Mouse (Mus musculus): ENCODE measurements around the gene Slc23a2. TPM values are rescaled to one million over a fixed set of nuclear protein-coding genes. Genes with fewer than 3 reads are reported as not detected.

The Slc23a2 gene
- polyA plus RNA-seq, 1 experiment from 2014 or later: 5.1 TPM

DNA sequence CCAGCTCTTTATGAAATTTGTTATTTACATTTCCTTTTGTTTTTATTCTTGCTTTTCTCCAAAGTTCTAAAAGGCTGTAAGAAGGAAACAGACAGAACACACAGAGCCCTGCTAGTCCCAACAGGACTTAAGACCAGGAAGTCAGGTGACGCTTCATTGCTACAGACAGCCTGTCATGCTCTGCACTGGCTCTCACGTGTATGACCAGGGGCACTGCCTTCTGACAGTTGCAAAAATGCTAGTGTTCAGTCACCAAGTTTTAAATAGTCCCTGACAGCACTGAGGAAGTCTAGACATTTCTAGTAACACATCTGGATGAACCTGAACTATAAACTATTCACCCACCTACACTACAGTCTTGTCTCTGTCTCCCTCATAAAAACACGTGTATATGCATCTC lies 34.2 kb downstream of the Slc23a2 start:
- H3K4me2 ChIP-seq: no peak overlapping the region
- ATAC-seq: no peak
- no peaks in the 10 kb centered on the region for H3K9me3 ChIP-seq (replicated peaks)
- H3K4me3 ChIP-seq: no peak overlapping the region
- WGBS (ENCODE audit: insufficient replicate concordance): 36% methylated on average over 3 of the region's 3 CpGs
- H3K27ac ChIP-seq: no peak overlapping the region
- no peak overlapping the region for H3K9ac ChIP-seq
- H3K4me1 ChIP-seq: peaks cover 24% of the 10 kb centered on the region
- H3K27me3 ChIP-seq (replicated peaks): no peaks in the 10 kb centered on the region
- H3K36me3 ChIP-seq: no peaks in the 10 kb centered on the region

DNA sequence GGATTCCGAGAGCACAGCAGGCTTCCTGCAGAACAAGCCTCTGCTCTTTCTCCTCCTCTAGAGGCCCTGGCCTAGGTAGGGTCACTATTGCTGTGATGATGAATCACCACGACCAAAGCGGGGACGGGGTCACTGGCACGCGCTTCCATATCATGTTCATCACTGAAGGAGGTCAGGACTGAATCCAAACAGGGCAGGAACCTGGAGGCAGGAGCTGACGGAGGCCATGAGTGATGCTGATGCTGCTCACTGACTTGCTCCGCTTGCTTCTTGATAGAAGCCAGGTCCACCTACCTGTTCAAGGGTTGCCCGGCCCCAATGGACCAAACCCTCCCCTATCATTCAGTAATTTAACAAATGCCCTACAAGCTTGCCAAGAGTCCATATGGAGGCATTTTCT lies 35.9 kb downstream of the Slc23a2 start:
- no peak overlapping the region for H3K4me3 ChIP-seq
- H3K27me3 ChIP-seq (replicated peaks): no peaks in the 10 kb centered on the region
- no peak overlapping the region for H3K27ac ChIP-seq
- no peak overlapping the region for H3K4me2 ChIP-seq
- H3K9ac ChIP-seq: no peak overlapping the region
- peaks cover 30% of the 10 kb centered on the region; the same call in 1 of the 2 replicates for H3K4me1 ChIP-seq
- 89% methylated on average over 9 of the region's 9 CpGs for WGBS (ENCODE audit: insufficient replicate concordance)
- H3K36me3 ChIP-seq: no peaks in the 10 kb centered on the region
- no peaks in the 10 kb centered on the region for H3K9me3 ChIP-seq (replicated peaks)
- ATAC-seq: no peak

DNA sequence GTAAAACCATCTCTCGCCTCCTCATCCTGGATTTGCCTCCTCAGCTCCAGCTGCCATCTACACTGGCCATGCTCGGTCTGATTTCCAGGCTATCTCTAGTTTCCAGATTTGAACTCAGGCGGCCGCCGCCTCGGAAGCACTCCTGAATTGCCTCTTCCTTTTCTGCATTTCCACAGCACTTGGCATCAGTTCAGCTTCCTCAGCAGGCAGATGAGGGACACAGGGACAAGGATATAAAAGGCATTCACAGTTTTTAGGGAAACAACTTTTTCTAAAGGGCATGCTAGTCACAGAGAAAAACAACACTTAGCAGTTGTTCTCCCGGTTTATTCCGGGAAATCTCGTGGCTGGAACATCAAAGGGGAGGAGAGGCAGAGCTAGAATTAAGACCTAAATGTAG lies 37.3 kb downstream of the Slc23a2 start:
- no peaks in the 10 kb centered on the region for H3K27me3 ChIP-seq (replicated peaks)
- WGBS (ENCODE audit: insufficient replicate concordance): 51% methylated on average over 9 of the region's 9 CpGs
- no peak overlapping the region for H3K9ac ChIP-seq
- H3K36me3 ChIP-seq: no peaks in the 10 kb centered on the region
- no peak overlapping the region for H3K4me3 ChIP-seq
- no peak for ATAC-seq
- no peak overlapping the region for H3K27ac ChIP-seq
- no peak overlapping the region for H3K4me2 ChIP-seq
- peaks cover 38% of the 10 kb centered on the region for H3K4me1 ChIP-seq
- no peaks in the 10 kb centered on the region for H3K9me3 ChIP-seq (replicated peaks)

DNA sequence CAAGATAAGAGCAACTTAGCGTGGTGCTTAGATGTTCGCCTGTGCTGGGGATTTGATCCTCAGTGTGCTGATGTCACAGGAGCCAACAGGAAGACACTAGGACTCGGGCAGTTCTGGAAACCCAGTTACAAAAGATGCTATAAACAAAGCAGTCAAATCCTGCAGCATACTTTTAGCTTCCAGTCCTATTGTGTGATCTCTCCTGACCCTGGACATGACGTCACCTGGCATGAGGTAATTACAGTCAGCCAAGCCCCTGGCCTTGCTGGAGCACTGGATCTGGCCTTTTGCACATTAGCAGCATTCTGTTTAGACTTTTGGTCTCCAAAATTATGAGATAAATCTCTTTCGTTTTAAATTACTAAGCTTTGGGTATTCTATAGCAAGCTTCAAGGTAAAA lies 38.8 kb downstream of the Slc23a2 start:
- Histone ChIP-seq H3K27me3 (replicated peaks) (no peaks in the 10 kb centered on the region), H3K27ac (no peak overlapping the region), H3K4me2 (no peak overlapping the region), H3K9me3 (replicated peaks) (no peaks in the 10 kb centered on the region), H3K9ac (no peak overlapping the region), H3K4me3 (no peak overlapping the region), H3K36me3 (peaks cover 4% of the 10 kb centered on the region; the same call in 1 of the 2 replicates), H3K4me1 (peaks cover 41% of the 10 kb centered on the region)
- ATAC-seq: no peak
- 54% methylated on average over 5 of the region's 5 CpGs for WGBS (ENCODE audit: insufficient replicate concordance)

DNA sequence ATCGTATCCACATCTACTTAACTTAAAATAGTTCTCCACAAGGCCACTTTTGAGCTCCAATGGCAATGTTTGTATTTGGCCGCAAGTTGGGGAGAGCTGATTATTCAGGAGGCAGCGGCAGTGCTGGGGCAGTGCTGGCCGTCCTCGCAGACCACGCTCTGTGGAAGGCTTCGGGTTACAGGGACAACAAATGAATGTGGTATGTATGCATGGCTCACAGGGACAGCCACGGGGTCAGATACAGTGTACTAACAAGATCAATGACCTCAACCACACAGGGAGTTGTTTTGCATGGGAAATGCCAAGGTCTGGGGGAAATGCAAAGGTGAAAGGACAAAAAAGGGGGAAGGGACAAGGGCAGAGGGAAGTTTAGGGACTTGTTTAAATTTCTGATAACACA lies 41.6 kb downstream of the Slc23a2 start:
- Histone ChIP-seq H3K4me2 (peak overlapping the region; percentile 57), H3K4me1 (peaks cover 36% of the 10 kb centered on the region), H3K4me3 (peak overlapping the region; percentile 33), H3K27ac (peak overlapping the region; percentile 70), H3K9ac (peak overlapping the region; percentile 31; the same call in 1 of the 2 replicates), H3K27me3 (replicated peaks) (no peaks in the 10 kb centered on the region), H3K36me3 (peaks cover 18% of the 10 kb centered on the region), H3K9me3 (replicated peaks) (no peaks in the 10 kb centered on the region)
- 8% methylated on average over 8 of the region's 8 CpGs for WGBS (ENCODE audit: insufficient replicate concordance)
- peak; percentile 78 for ATAC-seq

DNA sequence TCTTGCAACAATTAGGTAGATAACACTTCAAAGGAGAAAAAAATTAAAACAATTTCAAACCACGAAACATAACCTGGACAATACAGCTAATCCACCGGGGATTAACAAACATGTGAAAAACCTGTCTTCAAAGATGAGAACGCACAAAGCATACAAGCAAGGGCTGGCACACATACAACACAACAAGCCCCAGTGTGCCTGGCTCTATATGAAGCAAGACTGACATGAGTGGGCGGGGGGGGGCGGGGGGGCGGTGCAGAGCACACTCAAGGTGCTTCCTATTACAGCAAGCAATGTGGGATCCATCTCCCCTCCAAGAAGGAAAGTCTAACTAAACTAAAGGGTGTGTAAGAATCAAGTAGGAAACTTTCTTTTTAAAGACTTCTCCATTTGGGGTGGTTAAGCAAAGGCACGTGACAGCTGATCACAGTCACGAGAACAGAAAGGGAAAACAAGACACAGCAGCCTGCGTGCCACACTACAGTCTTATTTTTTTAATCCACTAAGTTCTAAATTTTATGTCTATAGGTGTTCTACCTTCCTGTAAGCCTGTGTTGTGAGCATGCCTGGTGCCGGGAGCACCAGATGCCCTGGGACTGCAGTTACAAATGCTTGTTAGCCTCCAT lies 42.3 kb downstream of the Slc23a2 start:
- Histone ChIP-seq H3K9ac (peak overlapping the region; percentile 31; the same call in 1 of the 2 replicates), H3K27ac (peak overlapping the region; percentile 70), H3K27me3 (replicated peaks) (no peaks in the 10 kb centered on the region), H3K4me1 (peaks cover 36% of the 10 kb centered on the region), H3K36me3 (peaks cover 21% of the 10 kb centered on the region), H3K9me3 (replicated peaks) (no peaks in the 10 kb centered on the region), H3K4me3 (peak overlapping the region; percentile 33), H3K4me2 (peak overlapping the region; percentile 57)
- peak; percentile 24; the same call in 1 of the 2 replicates for ATAC-seq
- 50% methylated on average over 10 of the region's 10 CpGs for WGBS (ENCODE audit: insufficient replicate concordance)

DNA sequence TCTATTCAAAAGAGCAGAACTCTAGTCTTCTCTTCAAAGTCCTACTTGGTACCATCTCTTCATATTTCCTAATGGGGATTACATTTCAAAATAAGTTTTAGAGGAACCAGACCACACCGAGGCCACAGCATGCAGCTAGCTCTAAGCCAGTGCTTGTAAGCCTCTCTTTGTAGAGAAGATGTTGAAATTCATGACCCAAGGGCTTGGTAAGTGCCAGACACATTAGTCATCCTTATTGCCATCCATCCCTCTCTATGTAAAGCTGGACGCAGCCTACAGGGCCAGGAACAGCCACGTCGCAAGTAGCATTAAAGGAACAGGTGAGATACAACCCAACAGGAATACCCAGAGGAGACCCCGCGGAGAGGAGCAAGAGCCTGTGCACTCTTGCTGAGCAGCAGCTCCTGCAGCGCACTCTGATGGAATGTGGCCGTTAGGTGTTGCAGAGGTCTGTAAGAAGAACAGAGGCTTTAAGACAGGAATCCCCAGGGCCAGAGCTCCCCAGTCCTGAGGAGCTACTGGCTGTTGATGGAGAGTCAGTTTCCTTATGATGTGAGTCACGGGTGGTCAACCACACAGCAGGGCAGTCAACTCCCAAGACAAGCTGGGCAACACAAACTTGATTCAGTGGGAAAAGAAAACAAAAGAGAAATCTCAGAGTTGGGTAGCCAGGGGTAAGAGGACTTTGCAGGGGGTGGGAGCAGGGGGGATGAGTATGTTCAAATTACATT lies 45.8 kb downstream of the Slc23a2 start:
- 80% methylated on average over 9 of the region's 9 CpGs for WGBS (ENCODE audit: insufficient replicate concordance)
- Histone ChIP-seq H3K27ac (no peak overlapping the region), H3K27me3 (replicated peaks) (no peaks in the 10 kb centered on the region), H3K4me2 (no peak overlapping the region), H3K9ac (no peak overlapping the region), H3K9me3 (replicated peaks) (no peaks in the 10 kb centered on the region), H3K4me3 (no peak overlapping the region), H3K36me3 (peaks cover 21% of the 10 kb centered on the region), H3K4me1 (peaks cover 21% of the 10 kb centered on the region)
- no peak for ATAC-seq

DNA sequence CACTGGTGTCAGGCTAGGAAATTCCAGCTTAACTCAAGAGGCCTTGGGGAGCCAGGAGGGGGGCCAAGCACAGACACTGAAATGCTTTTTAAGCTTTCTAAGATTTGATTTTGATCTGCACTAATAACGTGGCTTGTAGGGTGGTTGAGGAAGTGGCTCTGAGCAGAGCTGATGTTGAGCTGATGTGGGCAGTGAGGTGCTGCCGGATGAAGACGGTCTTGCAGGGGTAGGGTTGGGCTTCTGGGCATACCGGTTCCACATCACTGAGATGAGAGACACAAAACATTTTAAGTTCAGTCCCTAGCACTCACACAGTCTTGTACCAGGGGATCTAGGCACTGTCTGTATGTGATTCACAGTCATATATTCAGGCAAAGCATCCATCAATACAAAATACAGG lies 46.5 kb downstream of the Slc23a2 start:
- no peaks in the 10 kb centered on the region for H3K27me3 ChIP-seq (replicated peaks)
- H3K36me3 ChIP-seq: peaks cover 21% of the 10 kb centered on the region
- peaks cover 20% of the 10 kb centered on the region for H3K4me1 ChIP-seq
- H3K4me3 ChIP-seq: no peak overlapping the region
- no peak overlapping the region for H3K27ac ChIP-seq
- WGBS (ENCODE audit: insufficient replicate concordance): 64% methylated on average over 4 of the region's 4 CpGs
- no peak for ATAC-seq
- no peak overlapping the region for H3K9ac ChIP-seq
- H3K9me3 ChIP-seq (replicated peaks): no peaks in the 10 kb centered on the region
- H3K4me2 ChIP-seq: no peak overlapping the region

DNA sequence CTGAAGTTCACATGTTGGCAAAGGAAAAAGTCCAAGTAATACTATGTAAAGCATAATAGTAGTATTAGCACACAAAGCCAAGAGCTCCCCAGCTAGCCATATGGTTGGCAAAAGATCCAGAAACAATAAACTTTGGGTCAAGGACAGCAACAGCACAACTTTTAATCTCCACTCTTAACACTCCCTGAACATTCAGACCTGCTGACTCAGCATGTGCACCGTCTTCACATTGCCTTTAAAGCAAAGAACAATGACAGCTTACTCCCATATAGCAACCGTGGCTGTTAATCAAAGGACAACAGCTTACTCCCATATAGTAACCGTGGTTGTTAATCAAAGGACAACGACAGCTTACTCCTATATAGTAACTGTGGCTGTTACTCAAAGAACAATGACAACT lies 48.3 kb downstream of the Slc23a2 start:
- Histone ChIP-seq H3K4me1 (peaks cover 24% of the 10 kb centered on the region), H3K9ac (no peak overlapping the region), H3K27me3 (replicated peaks) (no peaks in the 10 kb centered on the region), H3K9me3 (replicated peaks) (no peaks in the 10 kb centered on the region), H3K4me3 (no peak overlapping the region), H3K36me3 (peaks cover 24% of the 10 kb centered on the region), H3K4me2 (no peak overlapping the region), H3K27ac (no peak overlapping the region)
- WGBS (ENCODE audit: insufficient replicate concordance): 65% methylated on average over 4 of the region's 4 CpGs
- ATAC-seq: no peak

DNA sequence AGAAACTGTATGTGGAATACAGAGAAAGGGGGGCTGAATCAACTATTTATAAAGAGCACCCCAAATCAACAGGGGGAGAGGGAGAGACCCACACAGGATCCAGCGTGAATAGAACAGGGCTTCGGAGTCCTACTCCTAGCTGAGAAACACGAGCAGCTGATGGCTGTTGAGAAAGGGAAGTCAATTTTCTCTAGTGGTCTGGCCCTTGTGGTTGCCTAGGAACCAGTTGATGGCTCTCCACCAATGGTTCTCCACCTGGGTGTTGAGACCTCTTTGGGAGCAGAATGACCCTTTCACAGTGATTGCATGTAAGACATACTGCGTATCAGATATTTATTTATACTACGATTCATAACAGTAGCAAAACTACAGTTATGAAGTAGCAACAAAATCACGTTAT lies 49.1 kb downstream of the Slc23a2 start:
- ATAC-seq: no peak
- no peaks in the 10 kb centered on the region for H3K9me3 ChIP-seq (replicated peaks)
- H3K36me3 ChIP-seq: peaks cover 21% of the 10 kb centered on the region
- no peak overlapping the region for H3K4me2 ChIP-seq
- no peak overlapping the region for H3K4me3 ChIP-seq
- WGBS (ENCODE audit: insufficient replicate concordance): 59% methylated on average over 6 of the region's 6 CpGs
- peaks cover 24% of the 10 kb centered on the region for H3K4me1 ChIP-seq
- no peak overlapping the region for H3K27ac ChIP-seq
- no peaks in the 10 kb centered on the region for H3K27me3 ChIP-seq (replicated peaks)
- H3K9ac ChIP-seq: no peak overlapping the region

DNA sequence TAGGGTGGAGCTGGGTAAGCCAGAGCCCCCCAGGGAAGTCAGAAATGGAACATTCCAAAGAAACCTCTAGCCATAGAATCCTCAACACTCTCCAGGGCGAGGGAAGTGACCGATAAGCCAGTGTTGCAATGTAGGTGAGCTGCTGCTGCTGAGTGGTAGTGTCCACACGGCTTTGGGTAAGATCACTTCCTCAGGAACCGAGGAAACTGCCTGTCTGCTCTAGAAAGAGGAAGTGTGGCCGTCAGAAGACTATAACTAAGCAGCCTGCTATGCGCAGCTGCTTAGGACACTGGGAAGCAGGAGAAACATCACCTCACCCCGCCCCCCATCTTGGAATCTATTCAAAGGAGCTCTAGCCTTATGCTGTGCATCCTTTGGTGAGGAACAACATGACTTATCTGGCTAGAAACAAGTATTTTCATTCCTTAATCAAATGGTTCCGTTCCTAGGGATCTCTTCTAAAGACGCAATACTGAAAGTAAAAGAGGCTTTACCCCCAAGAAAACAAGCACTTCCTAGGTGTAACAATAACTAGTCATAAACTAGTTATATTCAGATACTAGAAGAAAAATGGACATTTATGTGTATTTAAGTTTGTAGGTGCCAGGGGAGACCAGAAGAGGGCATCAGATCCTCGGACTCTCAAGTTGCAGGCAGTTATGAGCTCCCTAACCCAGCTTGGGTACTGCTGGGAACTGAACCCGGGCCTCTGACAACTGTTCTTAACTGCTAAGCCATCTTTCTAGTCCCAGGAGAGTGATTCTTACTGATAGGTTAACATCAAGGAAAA lies 50.3 kb downstream of the Slc23a2 start:
- Histone ChIP-seq H3K27ac (no peak overlapping the region), H3K4me1 (peaks cover 28% of the 10 kb centered on the region), H3K4me2 (0 out of 2 replicates have a peak overlapping the region, but pooled peaks have one; percentile 13), H3K4me3 (no peak overlapping the region), H3K27me3 (replicated peaks) (no peaks in the 10 kb centered on the region), H3K36me3 (peaks cover 16% of the 10 kb centered on the region), H3K9ac (no peak overlapping the region), H3K9me3 (replicated peaks) (no peaks in the 10 kb centered on the region)
- WGBS (ENCODE audit: insufficient replicate concordance): 44% methylated on average over 11 of the region's 11 CpGs
- 0 out of 2 replicates have a peak, but pooled peaks have one; percentile 21 for ATAC-seq

DNA sequence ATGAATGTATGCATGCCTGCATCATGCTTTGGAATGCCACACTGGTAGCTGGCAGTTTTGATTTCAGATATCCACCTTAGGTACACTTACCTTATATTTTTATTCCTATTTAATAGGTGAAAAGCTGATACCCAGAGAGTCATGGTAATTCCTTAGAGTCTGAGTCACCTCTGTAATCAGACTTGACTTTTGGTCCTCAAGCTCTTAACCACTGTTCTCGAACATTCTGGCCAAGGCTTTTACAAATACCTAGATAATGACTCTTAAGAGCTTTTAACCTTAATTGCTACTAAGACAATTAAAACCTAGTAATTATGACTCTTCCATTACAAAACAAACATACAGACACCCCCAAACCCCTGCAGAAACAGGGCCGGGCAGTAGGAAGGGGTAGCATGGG lies 51.2 kb downstream of the Slc23a2 start:
- no peak for ATAC-seq
- 73% methylated on average over 2 of the region's 2 CpGs for WGBS (ENCODE audit: insufficient replicate concordance)

More for the DNA sequence above, 51.2 kb downstream of the Slc23a2 start:
- no peak overlapping the region for H3K4me3 ChIP-seq
- no peak overlapping the region for H3K27ac ChIP-seq
- H3K9me3 ChIP-seq (replicated peaks): no peaks in the 10 kb centered on the region
- H3K4me1 ChIP-seq: peaks cover 28% of the 10 kb centered on the region
- no peaks in the 10 kb centered on the region for H3K27me3 ChIP-seq (replicated peaks)
- H3K36me3 ChIP-seq: peaks cover 15% of the 10 kb centered on the region
- H3K4me2 ChIP-seq: no peak overlapping the region
- H3K9ac ChIP-seq: no peak overlapping the region
